Comparison of ENCODE assay signal across 11 mouse cellular contexts in genomic region chr3:41318232-41319131, GRCm38 (mm10).
A peak's percentile ranks its signal among the peaks of the same experiment; 100 is the strongest.
DNase-seq lines count a peak whose midpoint lies in the region; ATAC-seq lines count a peak whose summit lies in the region.
"Had no signal": no experiment of that assay in that cellular context is flagged by ENCODE, and none has a peak within 500 bp of the region (broad histone marks: within the 10 kb centered on the region; RNA-seq: fewer than 3 reads in every experiment).

No protein-coding gene starts in this region.

- 0 out of 2 replicates have a peak overlapping the region, but pooled peaks have one; percentile 10 for H3K27ac ChIP-seq in embryonic facial prominence, embryonic 14.5 days (replicated peaks; ENCODE audit: low read depth, low read length)
- no peak overlapping the region for H3K27ac ChIP-seq in neural tube, embryonic 14.5 days (ENCODE audit: low read depth, low read length)
- H3K27ac ChIP-seq: neural tube, embryonic 13.5 days had no signal

- H3K9me3 ChIP-seq in embryonic facial prominence, embryonic 14.5 days (ENCODE audit: control insufficient read depth, low read length), result peaks cover 3% of the 10 kb centered on the region; the same call in 1 of the 2 replicates
- H3K9me3 ChIP-seq in neural tube, embryonic 14.5 days (ENCODE audit: control insufficient read depth, low read length), result no peaks in the 10 kb centered on the region
- H3K9me3 ChIP-seq: neural tube, embryonic 13.5 days had no signal

- no peak overlapping the region for H3K4me2 ChIP-seq in embryonic facial prominence, embryonic 14.5 days (ENCODE audit: low read depth, low read length)
- no peak overlapping the region for H3K4me2 ChIP-seq in neural tube, embryonic 14.5 days (ENCODE audit: low read depth, low read length)
- H3K4me2 ChIP-seq: neural tube, embryonic 13.5 days had no signal

- peaks cover 16% of the 10 kb centered on the region for H3K4me1 ChIP-seq in embryonic facial prominence, embryonic 14.5 days (ENCODE audit: control insufficient read depth, insufficient read depth, low read length)
- H3K4me1 ChIP-seq in neural tube, embryonic 14.5 days (ENCODE audit: control insufficient read depth, insufficient read depth, low read length), result no peaks in the 10 kb centered on the region

- WGBS in embryonic facial prominence, embryonic 14.5 days, result 44% methylated on average over 12 of the region's 12 CpGs
- WGBS in neural tube, embryonic 14.5 days, result 24% methylated on average over 12 of the region's 12 CpGs

- H3K27me3 ChIP-seq in embryonic facial prominence, embryonic 14.5 days (replicated peaks; ENCODE audit: control insufficient read depth, insufficient read depth, low read length), result no peaks in the 10 kb centered on the region
- no peaks in the 10 kb centered on the region for H3K27me3 ChIP-seq in neural tube, embryonic 14.5 days (ENCODE audit: control insufficient read depth, insufficient read depth, low read length)
- H3K27me3 ChIP-seq: neural tube, embryonic 13.5 days had no signal

- DNase-seq in cerebellum, adult 11-12 months, result peak; percentile 6
- DNase-seq in cerebellum, adult 11 months, result no peak
- DNase-seq in right cerebral cortex, adult 2 months (ENCODE audit: low spot score in 2 of 2), result peak; percentile 20 to 37
- DNase-seq in right cerebral cortex, postnatal 10 days (ENCODE audit: low spot score in 2 of 2), result no peak
- peak; percentile 86 for DNase-seq in embryonic facial prominence, embryonic 14.5 days (ENCODE audit: low spot score)
- no peak for DNase-seq in thymus, postnatal 0 days (ENCODE audit: low spot score)
- DNase-seq in layer of hippocampus, adult 9-10 months (ENCODE audit: low spot score), result no peak
- DNase-seq: gastrocnemius, postnatal 14 days; heart, postnatal 14 days had no signal

- H3K4me3 ChIP-seq in embryonic facial prominence, embryonic 14.5 days (ENCODE audit: low read depth, low read length), result no peak overlapping the region
- no peak overlapping the region for H3K4me3 ChIP-seq in neural tube, embryonic 14.5 days (ENCODE audit: low read depth, low read length)
- H3K4me3 ChIP-seq: neural tube, embryonic 13.5 days had no signal

- no peaks in the 10 kb centered on the region for H3K36me3 ChIP-seq in embryonic facial prominence, embryonic 14.5 days (ENCODE audit: control insufficient read depth, insufficient read depth, low read length)
- no peaks in the 10 kb centered on the region for H3K36me3 ChIP-seq in neural tube, embryonic 14.5 days (ENCODE audit: control insufficient read depth, insufficient read depth, low read length)
- H3K36me3 ChIP-seq: neural tube, embryonic 13.5 days had no signal

- no peak overlapping the region for H3K9ac ChIP-seq in embryonic facial prominence, embryonic 14.5 days (ENCODE audit: low read depth, low read length)
- H3K9ac ChIP-seq in neural tube, embryonic 14.5 days (replicated peaks; ENCODE audit: low read depth, low read length), result no peak overlapping the region
- H3K9ac ChIP-seq: neural tube, embryonic 13.5 days had no signal

- peak; percentile 80 for ATAC-seq in embryonic facial prominence, embryonic 14.5 days (ENCODE audit: low read depth)
- ATAC-seq in neural tube, embryonic 14.5 days (ENCODE audit: low read depth), result peak; percentile 59; the same call in 1 of the 2 replicates

Comparison
In these comparisons a context has a peak if more than half of its experiments do, and no peak if none do; other contexts are left out.
1. DNase-seq: peak in cerebellum, adult 11-12 months (single experiment), right cerebral cortex, adult 2 months (2 of 2) and embryonic facial prominence, embryonic 14.5 days (single experiment); none in cerebellum, adult 11 months (single experiment), right cerebral cortex, postnatal 10 days (0 of 2), thymus, postnatal 0 days (single experiment) and layer of hippocampus, adult 9-10 months (single experiment).